Mouse (Mus musculus): ENCODE data around the gene Ndrg2. TPM values are rescaled to one million over a fixed set of nuclear protein-coding genes. Genes with fewer than 3 reads are reported as not detected.

Ndrg2 gene
- polyA plus RNA-seq, 2 experiments = 52.0 to 73.9 TPM

DNA sequence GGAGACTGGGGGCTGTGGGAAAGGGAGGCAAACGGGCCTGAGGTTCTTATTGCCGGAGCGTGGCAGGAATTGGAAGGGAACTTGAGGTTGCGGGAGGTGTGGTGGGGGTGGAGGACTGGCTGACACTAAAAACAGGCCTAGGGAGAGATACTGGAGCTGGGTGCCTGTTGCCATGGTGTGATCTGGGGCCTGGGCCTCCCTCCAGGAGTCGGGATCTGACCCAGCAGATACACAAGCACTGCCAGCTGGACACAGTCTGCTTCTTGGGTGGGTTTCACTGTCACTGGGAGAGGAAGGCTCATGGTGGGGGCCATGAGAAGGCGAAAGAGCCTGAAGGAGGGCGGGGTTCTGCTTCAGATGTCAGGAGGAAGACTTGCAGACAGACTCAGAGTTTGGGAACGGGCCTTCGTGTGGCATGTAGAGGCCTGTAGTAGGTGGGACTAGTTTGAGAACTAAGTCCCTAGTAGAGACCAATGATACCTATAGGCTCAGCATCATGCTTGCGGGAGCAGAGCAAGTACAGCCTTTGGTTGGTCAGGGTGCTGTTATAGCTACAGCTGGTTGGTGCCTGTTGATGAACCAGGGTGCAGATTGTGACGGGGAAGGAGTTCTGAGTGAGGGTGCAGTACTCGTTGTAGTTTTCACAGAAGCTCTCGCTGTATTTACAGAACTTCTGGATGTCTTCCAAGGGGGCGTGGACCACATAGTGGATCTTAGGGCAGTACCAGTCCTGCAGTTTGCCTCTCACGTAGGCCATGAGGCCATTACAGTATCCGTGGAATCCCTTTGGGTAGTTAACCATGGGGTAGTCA lies 8.0 kb upstream of the Ndrg2 start:
- no peak overlapping the region for H3K4me3 ChIP-seq (replicated peaks; ENCODE audit: low read length)
- TF ChIP-seq POLR2A (IDR thresholded peaks at IDR 0.05; ENCODE audit: borderline replicate concordance, extremely low read depth, insufficient read depth, insufficient read length) = no peak
- 68% methylated on average over 16 of the region's 16 CpGs for WGBS

DNA sequence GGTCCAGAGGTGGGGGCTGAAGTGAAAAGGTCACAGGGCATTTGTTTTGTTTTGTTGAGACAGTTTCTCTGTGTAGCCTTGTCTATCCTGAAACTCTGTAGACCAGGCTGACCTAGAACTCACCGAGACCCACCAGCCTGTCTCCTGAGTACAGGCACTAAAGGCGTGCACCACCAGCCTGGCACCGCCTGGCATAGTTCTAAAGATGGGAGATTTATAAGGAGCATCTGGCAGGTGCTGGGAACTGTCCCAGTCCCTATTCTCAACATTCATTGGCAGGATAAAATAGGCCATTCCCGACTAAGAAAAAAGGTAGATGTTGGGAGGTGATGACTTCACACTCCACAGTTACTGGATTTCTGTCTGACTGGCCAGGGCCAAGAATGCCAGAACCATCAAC lies 5.0 kb upstream of the Ndrg2 start:
- no peak overlapping the region for H3K4me2 ChIP-seq (replicated peaks; ENCODE audit: low read depth, low read length, severe bottlenecking)
- DNase-seq (ENCODE audit: low spot score) (no peak), ATAC-seq (ENCODE audit: low FRiP score, low read depth) (no peak)
- H3K4me3 ChIP-seq (replicated peaks; ENCODE audit: low read length) = no peak overlapping the region
- H3K27me3 ChIP-seq (ENCODE audit: control insufficient read depth, insufficient read depth, low read length) = no peaks in the 10 kb centered on the region
- no peak overlapping the region for H3K9ac ChIP-seq (ENCODE audit: low read depth, low read length, severe bottlenecking)
- H3K4me1 ChIP-seq (ENCODE audit: control insufficient read depth, insufficient read depth, low read length) = peaks cover 16% of the 10 kb centered on the region; the same call in 1 of the 2 replicates
- no peaks in the 10 kb centered on the region for H3K36me3 ChIP-seq (ENCODE audit: control insufficient read depth, insufficient read depth, low read length)
- WGBS = 85% methylated on average over 4 of the region's 4 CpGs
- no peaks in the 10 kb centered on the region for H3K9me3 ChIP-seq (ENCODE audit: control insufficient read depth, low read length)
- H3K27ac ChIP-seq (replicated peaks; ENCODE audit: low read depth, low read length) = no peak overlapping the region
- TF ChIP-seq POLR2A (IDR thresholded peaks at IDR 0.05; ENCODE audit: borderline replicate concordance, extremely low read depth, insufficient read depth, insufficient read length) = no peak

More for the DNA sequence above, 8.0 kb upstream of the Ndrg2 start:
- Histone ChIP-seq H3K36me3 (ENCODE audit: control insufficient read depth, insufficient read depth, low read length) (no peaks in the 10 kb centered on the region), H3K4me1 (ENCODE audit: control insufficient read depth, insufficient read depth, low read length) (0 out of 2 replicates have a peak, but pooled peaks cover 4% of the 10 kb centered on the region), H3K9me3 (ENCODE audit: control insufficient read depth, low read length) (no peaks in the 10 kb centered on the region), H3K9ac (ENCODE audit: low read depth, low read length, severe bottlenecking) (0 out of 2 replicates have a peak overlapping the region, but pooled peaks have one; percentile 16), H3K27me3 (ENCODE audit: control insufficient read depth, insufficient read depth, low read length) (no peaks in the 10 kb centered on the region), H3K27ac (replicated peaks; ENCODE audit: low read depth, low read length) (no peak overlapping the region), H3K4me2 (replicated peaks; ENCODE audit: low read depth, low read length, severe bottlenecking) (no peak overlapping the region)
- DNase-seq (ENCODE audit: low spot score) (no peak), ATAC-seq (ENCODE audit: low FRiP score, low read depth) (no peak)

- DNase-seq (ENCODE audit: low spot score) (no peak), ATAC-seq (ENCODE audit: low FRiP score, low read depth) (no peak)
- Histone ChIP-seq H3K4me1 (ENCODE audit: control insufficient read depth, insufficient read depth, low read length) (peaks cover 16% of the 10 kb centered on the region; the same call in 1 of the 2 replicates), H3K4me2 (replicated peaks; ENCODE audit: low read depth, low read length, severe bottlenecking) (no peak within 1 kb of the TSS), H3K9ac (ENCODE audit: low read depth, low read length, severe bottlenecking) (no peak within 1 kb of the TSS), H3K27me3 (ENCODE audit: control insufficient read depth, insufficient read depth, low read length) (no peaks in the 10 kb centered on the region), H3K27ac (replicated peaks; ENCODE audit: low read depth, low read length) (no peak within 1 kb of the TSS), H3K9me3 (ENCODE audit: control insufficient read depth, low read length) (no peaks in the 10 kb centered on the region), H3K4me3 (replicated peaks; ENCODE audit: low read length) (no peak within 1 kb of the TSS), H3K36me3 (ENCODE audit: control insufficient read depth, insufficient read depth, low read length) (no peaks in the 10 kb centered on the region)
- 83% methylated on average over 4 of the region's 4 CpGs for WGBS
- no peak for TF ChIP-seq POLR2A (IDR thresholded peaks at IDR 0.05; ENCODE audit: borderline replicate concordance, extremely low read depth, insufficient read depth, insufficient read length)
Observed at GRCm38 (mm10) chr14:51918125-51918524, 4.2 kb upstream of the Ndrg2 start, which contains the start of gene Tppp2. Gene Tppp2, plus strand, starts transcription at chr14:51918425.

- ATAC-seq (ENCODE audit: low FRiP score, low read depth) = no peak
- Histone ChIP-seq H3K4me3 (replicated peaks; ENCODE audit: low read length) (no peak overlapping the region), H3K36me3 (ENCODE audit: control insufficient read depth, insufficient read depth, low read length) (no peaks in the 10 kb centered on the region), H3K27ac (replicated peaks; ENCODE audit: low read depth, low read length) (no peak overlapping the region), H3K4me1 (ENCODE audit: control insufficient read depth, insufficient read depth, low read length) (peaks cover 18% of the 10 kb centered on the region), H3K9ac (ENCODE audit: low read depth, low read length, severe bottlenecking) (no peak overlapping the region), H3K9me3 (ENCODE audit: control insufficient read depth, low read length) (no peaks in the 10 kb centered on the region), H3K4me2 (replicated peaks; ENCODE audit: low read depth, low read length, severe bottlenecking) (no peak overlapping the region), H3K27me3 (ENCODE audit: control insufficient read depth, insufficient read depth, low read length) (no peaks in the 10 kb centered on the region)
- TF ChIP-seq POLR2A (IDR thresholded peaks at IDR 0.05; ENCODE audit: borderline replicate concordance, extremely low read depth, insufficient read depth, insufficient read length) = no peak
- 89% methylated on average over 4 of the region's 4 CpGs for WGBS
- no peak for DNase-seq (ENCODE audit: low spot score)
Observed at GRCm38 (mm10) chr14:51916539-51916938, 2.6 kb upstream of the Ndrg2 start.

GRCm38 (mm10) chr14:51915030-51915429 lies 1.1 kb upstream of the Ndrg2 start:
- Histone ChIP-seq H3K27ac (replicated peaks; ENCODE audit: low read depth, low read length) (peak overlapping the region; percentile 78), H3K9me3 (ENCODE audit: control insufficient read depth, low read length) (no peaks in the 10 kb centered on the region), H3K9ac (ENCODE audit: low read depth, low read length, severe bottlenecking) (no peak overlapping the region), H3K27me3 (ENCODE audit: control insufficient read depth, insufficient read depth, low read length) (no peaks in the 10 kb centered on the region), H3K4me2 (replicated peaks; ENCODE audit: low read depth, low read length, severe bottlenecking) (peak overlapping the region; percentile 97; the same call in 1 of the 2 replicates), H3K4me1 (ENCODE audit: control insufficient read depth, insufficient read depth, low read length) (peaks cover 18% of the 10 kb centered on the region), H3K4me3 (replicated peaks; ENCODE audit: low read length) (no peak overlapping the region), H3K36me3 (ENCODE audit: control insufficient read depth, insufficient read depth, low read length) (peaks cover under 1% of the 10 kb centered on the region; the same call in 1 of the 2 replicates)
- WGBS = 28% methylated on average over 3 of the region's 3 CpGs
- no peak for TF ChIP-seq POLR2A (IDR thresholded peaks at IDR 0.05; ENCODE audit: borderline replicate concordance, extremely low read depth, insufficient read depth, insufficient read length)
- DNase-seq (ENCODE audit: low spot score) = no peak
- no peak for ATAC-seq (ENCODE audit: low FRiP score, low read depth)

All from limb, embryonic 14.5 days (tissue).